Mouse (Mus musculus) thymus, adult 2 months (tissue): Measurements from ENCODE around the gene Cfd. TPM values are rescaled to one million over a fixed set of nuclear protein-coding genes. Genes with fewer than 3 reads are reported as not detected.

Experiments used
- DNase-seq: peaks from one replicate; pipeline ENCODE4 v3.0.0; 2021
- H3K27ac ChIP-seq: fragments of 200-500 bp; 2 replicates; pipeline ENCODE4 v1.5.1; 2012; ENCODE audit warnings: low read length, control low read depth; ENCODE audit not compliant: control insufficient read depth, insufficient read depth
- H3K27me3 ChIP-seq: fragments of 200-500 bp; 2 replicates; pipeline ENCODE4 v1.6.1; 2012; ENCODE audit warnings: mild to moderate bottlenecking, low read length, moderate library complexity, mixed read lengths; ENCODE audit not compliant: control insufficient read depth, insufficient read depth
- H3K36me3 ChIP-seq: fragments of 200-500 bp; 2 replicates; pipeline ENCODE4 v1.6.1; 2012; ENCODE audit warnings: mild to moderate bottlenecking, low read length, moderate library complexity; ENCODE audit not compliant: control insufficient read depth, insufficient read depth
- H3K4me1 ChIP-seq: fragments of 200-500 bp; replicated peaks from 2 replicates; pipeline ENCODE4 v1.6.1; 2012; ENCODE audit warnings: low read length; ENCODE audit not compliant: control insufficient read depth, insufficient read depth
- H3K4me3 ChIP-seq: fragments of 200-500 bp; 2 replicates; pipeline ENCODE4 v1.5.1; 2012; ENCODE audit warnings: mild to moderate bottlenecking, low read length, control low read depth, moderate library complexity; ENCODE audit not compliant: control insufficient read depth, insufficient read depth
- CTCF ChIP-seq: fragments of 200-500 bp; IDR thresholded peaks from 2 replicates; pipeline ENCODE4 v1.5.1; 2012; ENCODE audit warnings: mild to moderate bottlenecking, control low read depth, low read length, moderate library complexity, borderline replicate concordance; ENCODE audit not compliant: control insufficient read depth, poor library complexity, insufficient read depth; ENCODE audit errors: extremely low read depth
- POLR2A ChIP-seq: fragments of 200-500 bp; IDR thresholded peaks from 2 replicates; pipeline ENCODE4 v1.6.1; 2012; ENCODE audit warnings: mild to moderate bottlenecking, low read length, control low read depth, moderate library complexity; ENCODE audit not compliant: control insufficient read depth, poor library complexity, insufficient read depth; ENCODE audit errors: extremely low read depth
- WGBS: fragments of 180-500 bp; shearing (Covaris S2); methylation state at CpG from one replicate; pipeline ENCODE4 v1.1.7; 2018; 5-methylcytosine and 5-hydroxymethylcytosine counted together
- polyA plus RNA-seq: library from polyadenylated mRNA; depleted of rRNA; stranded (reverse); fragments of >200 nt; gene quantifications from 2 replicates; pipeline ENCODE4 v1.2.3, GENCODE M21; 2012

Gene Cfd
- polyA plus RNA-seq, 1 experiment = 1,248 TPM

GRCm38 (mm10) chr10:79920056-79920890, 29.6 kb downstream of the Cfd start:
- 58% methylated on average over 26 of the region's 26 CpGs for WGBS
- TF ChIP-seq CTCF = no peak
- no peak for TF ChIP-seq POLR2A
- Histone ChIP-seq H3K4me3 (no peak overlapping the region), H3K4me1 (peaks cover 28% of the 10 kb centered on the region), H3K27me3 (no peaks in the 10 kb centered on the region; the same call in 1 of the 2 replicates), H3K27ac (no peak overlapping the region), H3K36me3 (no peaks in the 10 kb centered on the region)
- DNase-seq = no peak

DNA sequence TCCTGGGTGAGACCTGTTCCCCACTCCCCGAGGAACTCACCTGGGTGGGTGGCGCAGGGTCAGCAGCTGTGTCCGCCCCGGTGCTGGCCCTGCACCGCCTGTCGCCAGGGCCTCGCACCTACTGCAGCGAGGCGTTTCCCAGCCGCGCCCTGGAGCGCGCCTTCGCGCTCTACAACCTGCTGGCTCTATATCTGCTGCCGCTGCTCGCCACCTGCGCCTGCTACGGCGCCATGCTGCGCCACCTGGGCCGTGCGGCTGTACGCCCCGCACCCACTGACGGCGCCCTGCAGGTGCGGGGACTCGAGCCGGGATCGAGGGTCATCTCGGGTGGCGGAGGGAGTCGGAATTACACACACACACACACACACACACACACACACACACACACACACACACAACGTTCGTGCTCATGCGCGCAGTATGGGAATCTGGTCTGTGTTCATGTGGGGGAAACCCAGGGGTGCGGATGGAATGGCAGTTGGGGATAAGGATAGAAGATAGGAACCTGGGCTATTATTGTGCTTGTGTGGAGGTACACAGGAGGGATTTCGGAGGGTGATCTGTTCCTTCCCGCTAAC, 30.4 kb downstream of the Cfd start, which contains the start of gene R3hdm4:
Gene R3hdm4 (minus strand): TSS at position 251 of the 578 bp plus-strand sequence.
- 0 out of 2 replicates have a peak, but pooled peaks have one; percentile 26 for TF ChIP-seq CTCF
- TF ChIP-seq POLR2A = no peak
- WGBS = 19% methylated on average over 41 of the region's 41 CpGs
- DNase-seq = no peak
- peaks cover 28% of the 10 kb centered on the region for H3K4me1 ChIP-seq
- H3K27ac ChIP-seq = no peak within 1 kb of the TSS
- H3K36me3 ChIP-seq = no peaks in the 10 kb centered on the region
- H3K27me3 ChIP-seq = no peaks in the 10 kb centered on the region; the same call in 1 of the 2 replicates
- no peak within 1 kb of the TSS for H3K4me3 ChIP-seq

DNA sequence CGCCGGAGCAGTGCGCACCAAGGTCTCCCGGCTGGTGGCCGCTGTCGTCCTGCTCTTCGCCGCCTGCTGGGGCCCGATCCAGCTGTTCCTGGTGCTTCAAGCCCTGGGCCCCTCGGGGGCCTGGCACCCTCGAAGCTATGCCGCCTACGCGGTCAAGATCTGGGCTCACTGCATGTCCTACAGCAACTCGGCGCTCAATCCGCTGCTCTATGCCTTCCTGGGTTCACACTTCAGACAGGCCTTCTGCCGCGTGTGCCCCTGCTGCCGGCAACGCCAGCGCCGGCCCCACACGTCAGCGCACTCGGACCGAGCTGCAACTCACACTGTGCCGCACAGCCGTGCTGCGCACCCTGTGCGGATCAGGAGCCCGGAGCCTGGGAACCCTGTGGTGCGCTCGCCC, 30.9 kb downstream of the Cfd start:
- no peaks in the 10 kb centered on the region; the same call in 1 of the 2 replicates for H3K27me3 ChIP-seq
- no peak for DNase-seq
- no peaks in the 10 kb centered on the region for H3K36me3 ChIP-seq
- H3K27ac ChIP-seq = no peak overlapping the region
- 24% methylated on average over 34 of the region's 34 CpGs for WGBS
- peaks cover 27% of the 10 kb centered on the region for H3K4me1 ChIP-seq
- H3K4me3 ChIP-seq = no peak overlapping the region
- no peak for TF ChIP-seq POLR2A
- TF ChIP-seq CTCF = no peak

- no peak overlapping the region for H3K27ac ChIP-seq
Measured at GRCm38 (mm10) chr10:79924998-79925784, 34.5 kb downstream of the Cfd start.

DNA sequence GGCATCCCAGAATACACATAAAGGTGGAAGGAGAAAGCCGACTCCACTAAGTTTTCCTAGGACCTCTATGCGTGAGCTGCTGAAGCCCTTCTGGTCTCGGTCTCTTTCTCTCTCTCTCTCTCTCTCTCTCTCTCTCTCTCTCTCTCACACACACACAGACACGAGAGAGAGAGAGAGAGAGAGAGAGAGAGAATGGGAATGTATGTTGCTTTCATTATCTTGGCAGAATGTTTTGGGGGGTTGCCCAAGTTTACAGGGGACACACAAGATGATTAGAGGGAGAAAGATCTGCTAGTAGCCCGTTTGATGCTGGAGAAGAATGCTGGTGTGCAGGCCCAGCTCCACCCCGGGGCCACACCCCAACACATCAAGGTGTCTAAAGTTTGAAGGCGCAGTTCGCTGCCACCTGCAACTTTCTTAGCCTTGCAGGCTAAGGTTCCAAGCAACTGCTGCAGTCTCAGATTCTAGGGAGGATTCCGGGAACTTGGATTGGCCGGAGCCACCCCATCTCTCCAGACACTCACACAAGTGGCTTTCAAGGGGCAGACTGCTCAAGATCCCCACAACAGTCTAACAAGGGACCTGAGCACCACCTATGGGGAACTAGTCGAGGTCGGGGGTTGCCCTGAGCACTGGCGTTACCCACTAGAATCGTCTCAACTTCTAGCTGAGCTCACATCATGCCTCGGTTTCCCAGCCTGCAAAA, 35.3 kb downstream of the Cfd start:
- DNase-seq = peak; percentile 40
- H3K36me3 ChIP-seq = no peaks in the 10 kb centered on the region
- peak overlapping the region; percentile 71 for H3K4me3 ChIP-seq
- 4% methylated on average over 15 of the region's 15 CpGs for WGBS
- H3K27me3 ChIP-seq = no peaks in the 10 kb centered on the region; the same call in 1 of the 2 replicates
- no peak for TF ChIP-seq CTCF
- H3K4me1 ChIP-seq = peaks cover 21% of the 10 kb centered on the region
- H3K27ac ChIP-seq = peak overlapping the region; percentile 69

More at GRCm38 (mm10) chr10:79924998-79925784, 34.5 kb downstream of the Cfd start:
- Histone ChIP-seq H3K27me3 (no peaks in the 10 kb centered on the region; the same call in 1 of the 2 replicates), H3K36me3 (no peaks in the 10 kb centered on the region), H3K4me1 (peaks cover 26% of the 10 kb centered on the region), H3K4me3 (no peak overlapping the region)
- WGBS = 25% methylated on average over 29 of the region's 29 CpGs
- TF ChIP-seq POLR2A = no peak
- TF ChIP-seq CTCF = peak; percentile 100
- peak; percentile 93 for DNase-seq
